Mouse (Mus musculus): ENCODE measurements around the gene Ush2a. TPM values are rescaled to one million over a fixed set of nuclear protein-coding genes. Genes with fewer than 3 reads are reported as not detected.

Gene Ush2a
- polyA plus RNA-seq, 1 experiment: not detected

GRCm38 (mm10) chr1:188910656-188911055, 648.8 kb downstream of the Ush2a start:
- no peak for DNase-seq
- no peaks in the 10 kb centered on the region for H3K4me1 ChIP-seq (ENCODE audit: control insufficient read depth, insufficient read depth, low read length)
- TF ChIP-seq POLR2A (IDR thresholded peaks at IDR 0.05; ENCODE audit: borderline replicate concordance, extremely low read depth, low read depth, low read length): no peak
- TF ChIP-seq CTCF (IDR thresholded peaks at IDR 0.05; ENCODE audit: insufficient read depth, low read length): no peak
- no peak overlapping the region for H3K4me3 ChIP-seq (replicated peaks; ENCODE audit: extremely low read depth, low read depth, low read length)
- 84% methylated on average over 11 of the region's 11 CpGs for WGBS

GRCm38 (mm10) chr1:188919946-188920345, 658.1 kb downstream of the Ush2a start:
- DNase-seq: no peak
- WGBS: 22% methylated on average over 1 of the region's 1 CpGs
- H3K4me3 ChIP-seq (replicated peaks; ENCODE audit: extremely low read depth, low read depth, low read length): no peak overlapping the region
- TF ChIP-seq POLR2A (IDR thresholded peaks at IDR 0.05; ENCODE audit: borderline replicate concordance, extremely low read depth, low read depth, low read length) (no peak), CTCF (IDR thresholded peaks at IDR 0.05; ENCODE audit: insufficient read depth, low read length) (no peak)
- no peaks in the 10 kb centered on the region for H3K4me1 ChIP-seq (ENCODE audit: control insufficient read depth, insufficient read depth, low read length)

- Histone ChIP-seq H3K4me1 (ENCODE audit: control insufficient read depth, insufficient read depth, low read length) (no peaks in the 10 kb centered on the region), H3K4me3 (replicated peaks; ENCODE audit: extremely low read depth, low read depth, low read length) (no peak overlapping the region)
- WGBS: 87% methylated on average over 14 of the region's 14 CpGs
- TF ChIP-seq POLR2A (IDR thresholded peaks at IDR 0.05; ENCODE audit: borderline replicate concordance, extremely low read depth, low read depth, low read length) (no peak), CTCF (IDR thresholded peaks at IDR 0.05; ENCODE audit: insufficient read depth, low read length) (no peak)
- DNase-seq: no peak
Measured at GRCm38 (mm10) chr1:188937246-188937780, 675.5 kb downstream of the Ush2a start.

- no peak overlapping the region for H3K4me3 ChIP-seq (replicated peaks; ENCODE audit: extremely low read depth, low read depth, low read length)
- 9% methylated on average over 8 of the region's 8 CpGs for WGBS
- H3K4me1 ChIP-seq (ENCODE audit: control insufficient read depth, insufficient read depth, low read length): no peaks in the 10 kb centered on the region
- no peak for DNase-seq
- TF ChIP-seq CTCF (IDR thresholded peaks at IDR 0.05; ENCODE audit: insufficient read depth, low read length) (no peak), POLR2A (IDR thresholded peaks at IDR 0.05; ENCODE audit: borderline replicate concordance, extremely low read depth, low read depth, low read length) (no peak)
Measured at GRCm38 (mm10) chr1:188945326-188945725, 683.5 kb downstream of the Ush2a start.

- no peak for DNase-seq
- 87% methylated on average over 11 of the region's 11 CpGs for WGBS
- no peaks in the 10 kb centered on the region for H3K4me1 ChIP-seq (ENCODE audit: control insufficient read depth, insufficient read depth, low read length)
- H3K4me3 ChIP-seq (replicated peaks; ENCODE audit: extremely low read depth, low read depth, low read length): no peak overlapping the region
- TF ChIP-seq CTCF (IDR thresholded peaks at IDR 0.05; ENCODE audit: insufficient read depth, low read length) (no peak), POLR2A (IDR thresholded peaks at IDR 0.05; ENCODE audit: borderline replicate concordance, extremely low read depth, low read depth, low read length) (no peak)
Measured at GRCm38 (mm10) chr1:188946849-188947248, 685.0 kb downstream of the Ush2a start.

GRCm38 (mm10) chr1:188947794-188948193, 686.0 kb downstream of the Ush2a start:
- WGBS: 63% methylated on average over 5 of the region's 5 CpGs

GRCm38 (mm10) chr1:188948276-188948675, 686.5 kb downstream of the Ush2a start:
- no peak for DNase-seq
- no peak for TF ChIP-seq POLR2A (IDR thresholded peaks at IDR 0.05; ENCODE audit: borderline replicate concordance, extremely low read depth, low read depth, low read length)
- TF ChIP-seq CTCF (IDR thresholded peaks at IDR 0.05; ENCODE audit: insufficient read depth, low read length): no peak
- Histone ChIP-seq H3K4me1 (ENCODE audit: control insufficient read depth, insufficient read depth, low read length) (no peaks in the 10 kb centered on the region), H3K4me3 (replicated peaks; ENCODE audit: extremely low read depth, low read depth, low read length) (no peak overlapping the region)
- WGBS: 25% methylated on average over 9 of the region's 9 CpGs

More at GRCm38 (mm10) chr1:188947794-188948193, 686.0 kb downstream of the Ush2a start:
- Histone ChIP-seq H3K4me1 (ENCODE audit: control insufficient read depth, insufficient read depth, low read length) (no peaks in the 10 kb centered on the region), H3K4me3 (replicated peaks; ENCODE audit: extremely low read depth, low read depth, low read length) (no peak overlapping the region)
- TF ChIP-seq CTCF (IDR thresholded peaks at IDR 0.05; ENCODE audit: insufficient read depth, low read length) (peak; percentile 39; the same call in 1 of the 2 replicates), POLR2A (IDR thresholded peaks at IDR 0.05; ENCODE audit: borderline replicate concordance, extremely low read depth, low read depth, low read length) (no peak)
- no peak for DNase-seq

GRCm38 (mm10) chr1:188951091-188951490, 689.3 kb downstream of the Ush2a start:
- DNase-seq: no peak
- TF ChIP-seq POLR2A (IDR thresholded peaks at IDR 0.05; ENCODE audit: borderline replicate concordance, extremely low read depth, low read depth, low read length) (no peak), CTCF (IDR thresholded peaks at IDR 0.05; ENCODE audit: insufficient read depth, low read length) (no peak)
- 65% methylated on average over 6 of the region's 6 CpGs for WGBS
- H3K4me3 ChIP-seq (replicated peaks; ENCODE audit: extremely low read depth, low read depth, low read length): no peak overlapping the region
- no peaks in the 10 kb centered on the region for H3K4me1 ChIP-seq (ENCODE audit: control insufficient read depth, insufficient read depth, low read length)

- no peak overlapping the region for H3K4me3 ChIP-seq (replicated peaks; ENCODE audit: extremely low read depth, low read depth, low read length)
- no peaks in the 10 kb centered on the region for H3K4me1 ChIP-seq (ENCODE audit: control insufficient read depth, insufficient read depth, low read length)
- no peak for DNase-seq
- 92% methylated on average over 4 of the region's 4 CpGs for WGBS
- TF ChIP-seq POLR2A (IDR thresholded peaks at IDR 0.05; ENCODE audit: borderline replicate concordance, extremely low read depth, low read depth, low read length) (no peak), CTCF (IDR thresholded peaks at IDR 0.05; ENCODE audit: insufficient read depth, low read length) (no peak)
Measured at GRCm38 (mm10) chr1:188952501-188952900, 690.7 kb downstream of the Ush2a start.

GRCm38 (mm10) chr1:188973078-188973477, 711.3 kb downstream of the Ush2a start:
- no peak for TF ChIP-seq CTCF (IDR thresholded peaks at IDR 0.05; ENCODE audit: insufficient read depth, low read length)
- TF ChIP-seq POLR2A (IDR thresholded peaks at IDR 0.05; ENCODE audit: borderline replicate concordance, extremely low read depth, low read depth, low read length): no peak
- Histone ChIP-seq H3K4me3 (replicated peaks; ENCODE audit: extremely low read depth, low read depth, low read length) (no peak overlapping the region), H3K4me1 (ENCODE audit: control insufficient read depth, insufficient read depth, low read length) (no peaks in the 10 kb centered on the region)
- WGBS: 96% methylated on average over 6 of the region's 6 CpGs
- DNase-seq: no peak

All from lung, adult 2 months (tissue).